Mouse (Mus musculus) ES-Bruce4 (cell line): ENCODE data around the gene Cacna1e.

Source experiments
- CTCF ChIP-seq: IDR thresholded peaks from one replicate; pipeline ENCODE4 v1.8.1; 2011; ENCODE audit warnings: low read depth, low read length
- POLR2A ChIP-seq: IDR thresholded peaks from one replicate; pipeline ENCODE4 v1.8.1; 2011; ENCODE audit warnings: low read length; ENCODE audit not compliant: insufficient read depth

- TF ChIP-seq CTCF (no peak), POLR2A (no peak)
These were observed 410.1 kb downstream of the Cacna1e start for GRCm38 (mm10) chr1:154474156-154474555.
